Mouse (Mus musculus) gastrocnemius, adult 18-20 months (tissue): ENCODE measurements around the gene Dpp8. TPM values are rescaled to one million over a fixed set of nuclear protein-coding genes. Genes with fewer than 3 reads are reported as not detected.

Experiments
- DNase-seq: peaks from one replicate; pipeline ENCODE4 v3.0.0; 2021; ENCODE audit warnings: low spot score
- total RNA-seq, 2 experiments: library from RNA; stranded (reverse); gene quantifications; 2 replicates each; pipeline ENCODE4 v1.2.3; 2021

Gene Dpp8
- total RNA-seq, 2 experiments from 2014 or later: 94.2 to 106 TPM

- no peak for DNase-seq
Measured at GRCm38 (mm10) chr9:65123552-65124168, 91.4 kb downstream of the Dpp8 start.

GRCm38 (mm10) chr9:65128123-65128815 is 96.1 kb downstream of the Dpp8 start:
- no peak for DNase-seq

GRCm38 (mm10) chr9:65131717-65132116 is 99.5 kb downstream of the Dpp8 start:
- DNase-seq: no peak

Other genes with a start within 250 kb of the Dpp8 start
- 1 to 10 TPM; 1.6 to 2.5 TPM for gene Dennd4a, start 221.1 kb upstream of the Dpp8 start, total RNA-seq
- under 1 TPM in 1 of 2 experiments, not detected in 1; 0.05 TPM for gene Slc24a1, start 80.8 kb upstream of the Dpp8 start, total RNA-seq
- 10 to 100 TPM; 14.3 to 14.6 TPM for gene Ints14, start 71.5 kb upstream of the Dpp8 start, total RNA-seq
- gene Hacd3, start 10.7 kb upstream of the Dpp8 start, total RNA-seq: 10 to 100 TPM; 10.2 to 11.5 TPM
- gene Igdcc4, start 69.1 kb downstream of the Dpp8 start, total RNA-seq: 10 to 100 TPM; 28.7 to 29.4 TPM
- gene Igdcc3, start 108.8 kb downstream of the Dpp8 start, total RNA-seq: under 1 TPM; 0.21 to 0.32 TPM
- gene Parp16, start 162.9 kb downstream of the Dpp8 start, total RNA-seq: 1 to 10 TPM; 3.6 to 3.7 TPM
- 10 to 100 TPM; 20.6 to 30.0 TPM for gene Cilp, start 232.8 kb downstream of the Dpp8 start, total RNA-seq